ENCODE assay signal across 25 mouse cellular contexts in the genomic region with DNA sequence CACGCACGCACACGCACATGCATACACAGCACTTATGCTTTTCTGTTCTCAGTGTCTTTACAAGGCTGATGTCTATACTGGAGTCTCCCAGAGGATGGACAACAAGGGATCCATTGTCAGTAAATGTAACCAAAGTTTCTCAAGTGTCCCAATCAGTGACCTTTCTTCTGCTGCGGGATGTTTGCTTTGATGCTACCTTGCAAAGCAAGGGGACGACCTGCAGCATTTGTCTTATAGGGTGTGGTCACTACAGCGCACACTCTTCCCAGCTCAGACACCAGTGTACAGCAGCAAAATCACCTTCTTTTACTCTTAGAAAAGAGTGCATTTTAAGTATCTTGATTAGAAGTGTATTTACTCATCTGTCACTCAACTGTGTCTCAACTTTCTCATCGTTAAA. TPM values are rescaled to one million over a fixed set of nuclear protein-coding genes. Genes with fewer than 3 reads are reported as not detected.
DNase-seq lines count a peak whose midpoint lies in the region; ATAC-seq and TF ChIP-seq lines count a peak whose summit lies in the region.
"Had no signal": no experiment of that assay in that cellular context is flagged by ENCODE, and none has a peak within 500 bp of the region (broad histone marks: within the 10 kb centered on the region; RNA-seq: fewer than 3 reads in every experiment).

No protein-coding gene starts in this region.

- no peak overlapping the region for H3K4me2 ChIP-seq in midbrain, embryonic 11.5 days
- H3K4me2 ChIP-seq in midbrain, postnatal 0 days (ENCODE audit: low read depth, low read length, poor library complexity, severe bottlenecking): no peak overlapping the region
- H3K4me2 ChIP-seq: embryonic facial prominence, embryonic 13.5 days; embryonic facial prominence, embryonic 15.5 days; forebrain, embryonic 12.5 days had no signal

- H3K9me3 ChIP-seq in midbrain, embryonic 11.5 days (ENCODE audit: control insufficient read depth, low read length): no peaks in the 10 kb centered on the region
- no peaks in the 10 kb centered on the region for H3K9me3 ChIP-seq in midbrain, postnatal 0 days (ENCODE audit: low read length)
- no peaks in the 10 kb centered on the region for H3K9me3 ChIP-seq in ES-E14 (ENCODE audit: control insufficient read depth, insufficient read depth, low read depth, low read length)
- H3K9me3 ChIP-seq: embryonic facial prominence, embryonic 13.5 days; embryonic facial prominence, embryonic 15.5 days; forebrain, embryonic 10.5 days; forebrain, embryonic 12.5 days had no signal

- H3K27ac ChIP-seq in midbrain, embryonic 11.5 days (ENCODE audit: low read depth, low read length): no peak overlapping the region
- no peak overlapping the region for H3K27ac ChIP-seq in midbrain, postnatal 0 days (ENCODE audit: low read depth, low read length)
- H3K27ac ChIP-seq in ES-E14 (ENCODE audit: insufficient read depth, low read depth, low read length, poor library complexity, severe bottlenecking): no peak overlapping the region
- H3K27ac ChIP-seq: embryonic facial prominence, embryonic 13.5 days; embryonic facial prominence, embryonic 15.5 days; forebrain, embryonic 12.5 days had no signal

- H3K36me3 ChIP-seq in midbrain, embryonic 11.5 days (ENCODE audit: control insufficient read depth, insufficient read depth, low read length): no peaks in the 10 kb centered on the region
- H3K36me3 ChIP-seq in midbrain, postnatal 0 days (ENCODE audit: insufficient read depth, low read length): no peaks in the 10 kb centered on the region
- no peaks in the 10 kb centered on the region for H3K36me3 ChIP-seq in ES-E14 (ENCODE audit: control insufficient read depth, insufficient read depth, low read length, poor library complexity, severe bottlenecking)
- H3K36me3 ChIP-seq: embryonic facial prominence, embryonic 13.5 days; embryonic facial prominence, embryonic 15.5 days; forebrain, embryonic 10.5 days; forebrain, embryonic 12.5 days had no signal

- peaks cover 23% of the 10 kb centered on the region for H3K4me1 ChIP-seq in midbrain, embryonic 11.5 days (ENCODE audit: control insufficient read depth, insufficient read depth, low read length)
- H3K4me1 ChIP-seq in midbrain, postnatal 0 days (ENCODE audit: insufficient read depth, low read length): no peaks in the 10 kb centered on the region
- H3K4me1 ChIP-seq in ES-E14 (ENCODE audit: control insufficient read depth in 2 of 2, insufficient read depth in 2 of 2, low read length in 2 of 2, poor library complexity in 1 of 2): peaks cover 2 to 5% of the 10 kb centered on the region in 2 experiments; a peak in 3 of 4 replicates
- H3K4me1 ChIP-seq: embryonic facial prominence, embryonic 13.5 days; embryonic facial prominence, embryonic 15.5 days had no signal

- no peak for TF ChIP-seq CTCF in midbrain, postnatal 0 days (IDR thresholded peaks at IDR 0.05)

- H3K4me3 ChIP-seq in midbrain, embryonic 11.5 days (ENCODE audit: low read depth, low read length): no peak overlapping the region
- H3K4me3 ChIP-seq in midbrain, postnatal 0 days (ENCODE audit: low read depth, low read length): no peak overlapping the region
- no peak overlapping the region for H3K4me3 ChIP-seq in ES-E14 (ENCODE audit: insufficient read depth in 1 of 2, low read depth in 1 of 2, low read length in 2 of 2, poor library complexity in 1 of 2, severe bottlenecking in 1 of 2)
- H3K4me3 ChIP-seq: embryonic facial prominence, embryonic 13.5 days; embryonic facial prominence, embryonic 15.5 days; erythroblast, embryonic 14.5 days; forebrain, embryonic 10.5 days; forebrain, embryonic 12.5 days had no signal

- H3K9ac ChIP-seq in midbrain, embryonic 11.5 days (ENCODE audit: low read length): no peak overlapping the region
- H3K9ac ChIP-seq in midbrain, postnatal 0 days (replicated peaks; ENCODE audit: low read length, poor library complexity, severe bottlenecking): no peak overlapping the region
- H3K9ac ChIP-seq in ES-E14 (ENCODE audit: insufficient read depth, low read depth, low read length, poor library complexity, severe bottlenecking): no peak overlapping the region
- H3K9ac ChIP-seq: embryonic facial prominence, embryonic 13.5 days; embryonic facial prominence, embryonic 15.5 days; forebrain, embryonic 12.5 days had no signal

- ATAC-seq in midbrain, embryonic 11.5 days (ENCODE audit: low FRiP score): no peak
- no peak for ATAC-seq in midbrain, postnatal 0 days (ENCODE audit: low FRiP score)
- ATAC-seq: forebrain, embryonic 14.5 days; forebrain, embryonic 16.5 days had no signal

- 92% methylated on average over 7 of the region's 7 CpGs for WGBS in midbrain, embryonic 11.5 days
- 92% methylated on average over 7 of the region's 7 CpGs for WGBS in midbrain, postnatal 0 days

- H3K27me3 ChIP-seq in midbrain, embryonic 11.5 days (ENCODE audit: control insufficient read depth, insufficient read depth, low read length): no peaks in the 10 kb centered on the region
- no peaks in the 10 kb centered on the region for H3K27me3 ChIP-seq in midbrain, postnatal 0 days (ENCODE audit: insufficient read depth, low read length)
- H3K27me3 ChIP-seq: embryonic facial prominence, embryonic 13.5 days; embryonic facial prominence, embryonic 15.5 days; forebrain, embryonic 12.5 days had no signal

- in situ Hi-C loops in ES-E14 (cut with MboI; ENCODE audit: low sequenced_read_pairs in 2 of 2, unreplicated experiment in 2 of 2): no loop called here

- peak; percentile 59 for DNase-seq in midbrain, embryonic 11.5 days (ENCODE audit: low spot score, missing footprints)
- no peak for DNase-seq in midbrain, postnatal 0 days (ENCODE audit: low spot score)
- DNase-seq in ES-E14 (ENCODE audit: low read depth, low spot score) (peak; percentile 17), ZHBTc4 (ENCODE audit: low read depth, low spot score) (peak; percentile 83)
- DNase-seq in layer of hippocampus, adult 18-20 months (ENCODE audit: low spot score in 2 of 2): no peak
- DNase-seq in thymus, postnatal 0 days (ENCODE audit: low spot score): no peak
- DNase-seq: adrenal gland, adult 2 months; adrenal gland, postnatal 10 days; adrenal gland, postnatal 25 days; cerebellum, adult 11 months; cerebellum, adult 18-20 months; cerebellum, adult 8-10 months; cerebellum, adult 9-11 months; cerebellum, postnatal 14 days; cerebellum, postnatal 36 days; embryo, embryonic 11 days had no signal

TF ChIP-seq in ES-E14, 5 proteins besides CTCF, POLR2A, EP300 and RAD21:
- no peak for TF ChIP-seq CHD2 (IDR thresholded peaks at IDR 0.05; ENCODE audit: low read depth, low read length)
- no peak for TF ChIP-seq ZC3H11A (IDR thresholded peaks at IDR 0.05; ENCODE audit: borderline replicate concordance, low read depth, low read length)

RNA-seq across cellular contexts. Expression of a gene that starts 35.4 kb away (rescaled TPM):
- 31.9 and 34.0 TPM in 2 replicates for polyA plus RNA-seq in midbrain, embryonic 11.5 days (2014; fragmentation: Nextera tagmentation; extraction: Ambion mirVana)
- 20.7 and 21.9 TPM in 2 replicates for total RNA-seq in midbrain, postnatal 0 days (2014; rRNA removed)
- polyA plus RNA-seq in midbrain, postnatal 0 days (2015; fragmentation: Nextera tagmentation; extraction: Ambion mirVana): 7.9 TPM in 2 replicates
- total RNA-seq in ES-E14 (2012; rRNA removed): 2.1 and 3.2 TPM in 2 replicates
- total RNA-seq in layer of hippocampus, adult 18-20 months (2021): 10 to 100 TPM; 24.1 to 25.2 TPM
- polyA plus RNA-seq in thymus, postnatal 0 days (2015; fragmentation: Nextera tagmentation; extraction: Ambion mirVana): 6.3 and 7.0 TPM in 2 replicates
- total RNA-seq: MEL had no signal
- polyA plus RNA-seq: C2C12; erythroblast, embryonic 14.5 days had no signal

Comparison
In these comparisons a context has a peak if more than half of its experiments do, and no peak if none do; other contexts are left out.
1. DNase-seq: peak in midbrain, embryonic 11.5 days (single experiment), ES-E14 (single experiment) and ZHBTc4 (single experiment); none in midbrain, postnatal 0 days (single experiment), layer of hippocampus, adult 18-20 months (0 of 2) and thymus, postnatal 0 days (single experiment).